Mouse (Mus musculus): ENCODE results near the gene Ldb1. TPM values are rescaled to one million over a fixed set of nuclear protein-coding genes. Genes with fewer than 3 reads are reported as not detected.

Gene Ldb1
- polyA plus RNA-seq, 1 experiment from 2014 or later: 79.6 TPM

DNA sequence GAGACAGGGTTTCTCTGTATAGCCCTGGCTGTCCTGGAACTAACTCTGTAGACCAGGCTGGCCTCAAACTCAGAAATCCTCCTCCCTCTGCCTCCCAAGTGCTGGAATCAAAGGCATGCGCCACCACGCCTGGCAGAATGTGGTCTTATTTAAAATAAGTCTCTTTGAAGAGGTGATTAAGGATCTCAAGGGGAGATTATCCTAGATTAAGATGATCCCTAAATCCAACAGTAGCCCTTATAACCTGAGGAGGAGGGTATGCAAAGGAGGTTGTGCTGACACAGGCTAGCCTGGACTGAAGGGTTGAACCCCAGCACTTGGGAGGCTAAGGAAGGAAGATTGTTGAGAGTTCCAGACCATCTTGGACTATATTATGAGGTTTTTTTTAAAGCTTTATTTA, 29.0 kb downstream of the Ldb1 start:
- 92% methylated on average over 2 of the region's 2 CpGs for WGBS
- no peaks in the 10 kb centered on the region for H3K27me3 ChIP-seq (ENCODE audit: control insufficient read depth, insufficient read depth, low read length)
- no peak overlapping the region for H3K4me3 ChIP-seq (ENCODE audit: low read length)
- no peak for ATAC-seq (ENCODE audit: low FRiP score, low TSS enrichment)
- no peak overlapping the region for H3K9ac ChIP-seq (ENCODE audit: low read depth, low read length)
- no peak overlapping the region for H3K4me2 ChIP-seq (replicated peaks; ENCODE audit: low read depth, low read length)
- no peaks in the 10 kb centered on the region for H3K36me3 ChIP-seq (ENCODE audit: control insufficient read depth, insufficient read depth, low read length)
- H3K27ac ChIP-seq (ENCODE audit: low read depth, low read length): no peak overlapping the region
- no peaks in the 10 kb centered on the region for H3K4me1 ChIP-seq (ENCODE audit: control insufficient read depth, insufficient read depth, low read length)
- H3K9me3 ChIP-seq (ENCODE audit: control insufficient read depth, low read length): no peaks in the 10 kb centered on the region

DNA sequence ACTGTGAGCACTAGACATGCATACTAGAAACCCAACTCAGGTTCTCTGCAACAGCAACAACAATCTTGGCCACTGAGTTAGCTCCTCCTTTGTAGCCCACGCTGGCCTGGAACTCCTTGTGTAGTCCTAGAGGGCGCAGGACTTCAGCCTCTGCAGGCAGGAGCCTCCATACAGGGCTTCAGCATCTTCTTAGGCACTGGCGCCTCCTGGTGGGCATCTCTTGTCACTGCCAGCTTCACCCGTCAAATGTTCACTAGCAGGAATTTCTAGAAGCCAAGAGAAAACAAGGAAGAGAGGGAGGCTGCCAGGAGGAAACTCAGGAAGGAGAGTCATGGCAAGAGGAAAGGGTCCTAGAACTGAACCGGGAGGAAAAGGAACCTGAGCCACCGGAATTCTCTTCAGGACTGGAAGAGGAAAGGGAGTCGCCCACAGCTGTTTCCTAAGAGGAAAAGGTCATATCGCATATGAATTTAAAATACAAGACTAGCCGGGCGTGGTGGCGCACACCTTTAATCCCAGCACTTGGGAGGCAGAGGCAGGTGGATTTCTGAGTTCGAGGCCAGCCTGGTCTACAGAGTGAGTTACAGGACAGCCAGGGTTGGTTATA, 30.3 kb downstream of the Ldb1 start:
- H3K4me1 ChIP-seq (ENCODE audit: control insufficient read depth, insufficient read depth, low read length): no peaks in the 10 kb centered on the region
- H3K9ac ChIP-seq (ENCODE audit: low read depth, low read length): no peak overlapping the region
- no peaks in the 10 kb centered on the region for H3K36me3 ChIP-seq (ENCODE audit: control insufficient read depth, insufficient read depth, low read length)
- no peak overlapping the region for H3K27ac ChIP-seq (ENCODE audit: low read depth, low read length)
- H3K4me2 ChIP-seq (replicated peaks; ENCODE audit: low read depth, low read length): no peak overlapping the region
- no peaks in the 10 kb centered on the region for H3K9me3 ChIP-seq (ENCODE audit: control insufficient read depth, low read length)
- ATAC-seq (ENCODE audit: low FRiP score, low TSS enrichment): peak; percentile 90
- no peak overlapping the region for H3K4me3 ChIP-seq (ENCODE audit: low read length)
- no peaks in the 10 kb centered on the region for H3K27me3 ChIP-seq (ENCODE audit: control insufficient read depth, insufficient read depth, low read length)
- 32% methylated on average over 12 of the region's 12 CpGs for WGBS

GRCm38 (mm10) chr19:46005680-46006079, 39.3 kb downstream of the Ldb1 start:
- Histone ChIP-seq H3K36me3 (ENCODE audit: control insufficient read depth, insufficient read depth, low read length) (no peaks in the 10 kb centered on the region), H3K9me3 (ENCODE audit: control insufficient read depth, low read length) (no peaks in the 10 kb centered on the region), H3K4me1 (ENCODE audit: control insufficient read depth, insufficient read depth, low read length) (0 out of 2 replicates have a peak, but pooled peaks cover 6% of the 10 kb centered on the region), H3K27ac (ENCODE audit: low read depth, low read length) (no peak overlapping the region), H3K9ac (ENCODE audit: low read depth, low read length) (no peak overlapping the region), H3K4me2 (replicated peaks; ENCODE audit: low read depth, low read length) (no peak overlapping the region), H3K27me3 (ENCODE audit: control insufficient read depth, insufficient read depth, low read length) (no peaks in the 10 kb centered on the region), H3K4me3 (ENCODE audit: low read length) (no peak overlapping the region)
- no peak for ATAC-seq (ENCODE audit: low FRiP score, low TSS enrichment)
- WGBS: 90% methylated on average over 7 of the region's 7 CpGs

DNA sequence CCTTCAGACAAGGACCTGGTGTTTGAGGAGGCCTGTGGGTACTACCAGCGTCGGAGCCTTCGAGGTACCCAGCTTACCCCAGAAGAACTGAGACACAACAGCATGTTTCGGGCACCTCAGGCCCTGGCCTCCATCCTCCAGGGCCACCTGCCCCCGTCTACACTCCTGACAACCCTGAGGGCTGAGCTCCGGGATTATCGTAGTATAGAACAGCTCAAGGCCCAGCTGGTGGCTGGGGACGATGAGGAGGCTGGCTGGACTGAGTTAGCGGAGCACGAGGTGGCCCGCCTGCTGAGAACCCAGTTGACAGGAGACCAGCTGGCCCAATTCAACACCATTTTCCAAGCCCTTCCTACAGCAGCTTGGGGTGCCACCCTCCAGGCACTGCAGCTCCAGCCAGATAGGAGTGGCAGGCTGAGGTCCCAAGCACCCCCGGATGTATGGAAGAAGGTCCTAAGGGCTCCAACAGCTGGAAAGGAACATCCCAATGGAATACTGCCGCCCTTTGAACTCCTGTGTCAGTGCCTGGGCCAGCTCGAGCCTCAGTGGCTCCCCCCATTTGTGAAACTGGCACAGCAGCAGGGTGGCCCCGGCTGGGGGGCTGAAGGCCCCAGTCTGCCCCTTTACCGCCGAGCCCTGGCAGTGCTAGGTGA, 40.1 kb downstream of the Ldb1 start:
- H3K36me3 ChIP-seq (ENCODE audit: control insufficient read depth, insufficient read depth, low read length): no peaks in the 10 kb centered on the region
- no peak for ATAC-seq (ENCODE audit: low FRiP score, low TSS enrichment)
- no peaks in the 10 kb centered on the region for H3K9me3 ChIP-seq (ENCODE audit: control insufficient read depth, low read length)
- WGBS: 76% methylated on average over 17 of the region's 17 CpGs
- no peak overlapping the region for H3K9ac ChIP-seq (ENCODE audit: low read depth, low read length)
- H3K4me2 ChIP-seq (replicated peaks; ENCODE audit: low read depth, low read length): no peak overlapping the region
- H3K27me3 ChIP-seq (ENCODE audit: control insufficient read depth, insufficient read depth, low read length): no peaks in the 10 kb centered on the region
- H3K27ac ChIP-seq (ENCODE audit: low read depth, low read length): no peak overlapping the region
- 0 out of 2 replicates have a peak, but pooled peaks cover 6% of the 10 kb centered on the region for H3K4me1 ChIP-seq (ENCODE audit: control insufficient read depth, insufficient read depth, low read length)
- H3K4me3 ChIP-seq (ENCODE audit: low read length): no peak overlapping the region

DNA sequence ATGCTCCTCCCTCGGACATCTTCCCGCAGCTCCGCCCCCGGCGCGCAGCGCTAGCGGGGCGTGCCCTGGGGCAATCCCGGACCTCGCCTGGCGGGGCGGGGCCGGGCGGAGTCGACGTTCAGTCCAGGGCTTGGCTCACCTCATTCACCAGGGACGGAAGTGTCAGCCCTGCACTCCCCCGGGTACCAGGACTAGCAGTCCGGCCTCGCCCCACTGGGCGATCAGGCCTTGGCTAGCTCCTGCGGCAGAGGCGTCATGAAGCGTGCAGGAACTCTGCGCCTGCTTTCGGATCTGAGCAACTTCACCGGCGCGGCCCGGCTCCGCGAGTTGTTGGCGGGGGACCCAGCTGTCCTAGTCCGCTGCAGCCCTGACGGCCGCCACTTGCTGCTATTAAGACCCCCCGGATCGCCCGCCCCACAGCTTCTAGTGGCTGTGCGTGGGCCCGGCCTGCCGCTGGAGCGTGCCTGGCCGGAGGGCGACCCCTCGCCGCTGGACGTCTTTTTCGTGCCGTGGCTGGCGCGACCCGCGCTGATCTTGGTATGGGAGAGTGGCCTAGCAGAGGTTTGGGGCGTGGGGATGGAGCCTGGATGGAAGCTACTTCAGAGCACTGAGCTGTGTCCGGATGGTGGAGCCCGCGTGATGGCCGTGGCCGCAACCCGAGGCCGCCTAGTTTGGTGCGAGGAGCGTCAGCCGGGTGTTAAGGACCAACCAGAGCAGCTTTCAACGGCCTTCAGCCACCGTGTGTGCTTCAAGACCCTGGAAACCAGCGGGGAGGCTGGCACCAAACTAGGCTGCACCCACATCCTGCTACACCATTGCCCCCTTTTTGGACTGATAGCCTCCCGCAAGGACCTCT, 41.4 kb downstream of the Ldb1 start, which contains the start of gene Hps6:
Gene Hps6 (plus strand): TSS at position 138 of the 856 bp plus-strand sequence.
- Histone ChIP-seq H3K9ac (ENCODE audit: low read depth, low read length) (peak within 1 kb of the TSS; percentile 80), H3K4me2 (replicated peaks; ENCODE audit: low read depth, low read length) (peak within 1 kb of the TSS; percentile 99), H3K27ac (ENCODE audit: low read depth, low read length) (no peak within 1 kb of the TSS), H3K9me3 (ENCODE audit: control insufficient read depth, low read length) (no peaks in the 10 kb centered on the region), H3K27me3 (ENCODE audit: control insufficient read depth, insufficient read depth, low read length) (no peaks in the 10 kb centered on the region), H3K4me1 (ENCODE audit: control insufficient read depth, insufficient read depth, low read length) (0 out of 2 replicates have a peak, but pooled peaks cover 6% of the 10 kb centered on the region), H3K36me3 (ENCODE audit: control insufficient read depth, insufficient read depth, low read length) (no peaks in the 10 kb centered on the region), H3K4me3 (ENCODE audit: low read length) (peak within 1 kb of the TSS; percentile 76)
- peak; percentile 92 for ATAC-seq (ENCODE audit: low FRiP score, low TSS enrichment)
- WGBS: 1% methylated on average over 70 of the region's 70 CpGs

DNA sequence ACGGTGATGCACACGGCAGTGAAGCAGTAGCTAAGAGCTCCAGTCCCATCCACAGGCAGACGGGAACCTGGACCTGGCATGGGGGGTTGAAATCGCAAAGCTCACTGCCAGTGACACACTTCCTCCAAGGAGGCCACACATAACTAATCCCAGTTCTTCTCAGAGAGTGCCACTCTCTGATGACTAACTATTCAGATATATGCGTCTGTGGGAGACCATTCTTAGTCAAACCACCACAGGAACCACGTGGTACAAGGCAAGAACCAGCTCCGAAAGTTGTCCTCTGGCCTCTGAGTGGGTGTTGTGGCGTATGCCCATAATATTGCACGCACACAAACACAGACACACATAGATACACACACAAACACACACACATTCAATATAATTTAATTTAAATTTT, 42.7 kb downstream of the Ldb1 start:
- Histone ChIP-seq H3K4me1 (ENCODE audit: control insufficient read depth, insufficient read depth, low read length) (0 out of 2 replicates have a peak, but pooled peaks cover 6% of the 10 kb centered on the region), H3K36me3 (ENCODE audit: control insufficient read depth, insufficient read depth, low read length) (no peaks in the 10 kb centered on the region), H3K4me2 (replicated peaks; ENCODE audit: low read depth, low read length) (no peak overlapping the region), H3K27ac (ENCODE audit: low read depth, low read length) (no peak overlapping the region), H3K4me3 (ENCODE audit: low read length) (no peak overlapping the region), H3K9me3 (ENCODE audit: control insufficient read depth, low read length) (no peaks in the 10 kb centered on the region), H3K9ac (ENCODE audit: low read depth, low read length) (no peak overlapping the region), H3K27me3 (ENCODE audit: control insufficient read depth, insufficient read depth, low read length) (no peaks in the 10 kb centered on the region)
- ATAC-seq (ENCODE audit: low FRiP score, low TSS enrichment): no peak
- WGBS: 84% methylated on average over 9 of the region's 9 CpGs

DNA sequence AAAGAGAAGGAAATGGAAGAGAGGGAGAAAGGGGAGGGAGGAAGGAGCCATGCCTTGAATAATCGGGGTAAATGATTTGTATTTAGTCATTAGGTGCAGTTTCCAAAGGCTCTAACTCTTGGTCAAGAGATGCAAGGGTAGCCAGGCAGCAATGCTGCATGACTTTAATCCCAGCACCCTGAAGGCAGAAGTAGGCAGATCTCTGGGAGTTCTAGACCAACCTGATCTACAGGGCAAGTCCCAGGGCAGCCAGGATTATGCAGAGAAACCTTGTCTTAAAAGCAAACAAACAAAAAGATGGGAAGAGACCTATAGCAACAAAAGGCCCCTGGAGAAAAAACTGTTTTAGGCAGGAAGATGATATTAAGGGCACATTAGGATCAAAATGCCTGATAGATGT, 45.6 kb downstream of the Ldb1 start:
- no peak overlapping the region for H3K27ac ChIP-seq (ENCODE audit: low read depth, low read length)
- peaks cover 9% of the 10 kb centered on the region; the same call in 1 of the 2 replicates for H3K9me3 ChIP-seq (ENCODE audit: control insufficient read depth, low read length)
- WGBS: 71% methylated on average over 1 of the region's 1 CpGs
- no peaks in the 10 kb centered on the region for H3K27me3 ChIP-seq (ENCODE audit: control insufficient read depth, insufficient read depth, low read length)
- H3K36me3 ChIP-seq (ENCODE audit: control insufficient read depth, insufficient read depth, low read length): no peaks in the 10 kb centered on the region
- no peak overlapping the region for H3K9ac ChIP-seq (ENCODE audit: low read depth, low read length)
- H3K4me2 ChIP-seq (replicated peaks; ENCODE audit: low read depth, low read length): no peak overlapping the region
- 0 out of 2 replicates have a peak, but pooled peaks cover 6% of the 10 kb centered on the region for H3K4me1 ChIP-seq (ENCODE audit: control insufficient read depth, insufficient read depth, low read length)
- ATAC-seq (ENCODE audit: low FRiP score, low TSS enrichment): no peak
- no peak overlapping the region for H3K4me3 ChIP-seq (ENCODE audit: low read length)

DNA sequence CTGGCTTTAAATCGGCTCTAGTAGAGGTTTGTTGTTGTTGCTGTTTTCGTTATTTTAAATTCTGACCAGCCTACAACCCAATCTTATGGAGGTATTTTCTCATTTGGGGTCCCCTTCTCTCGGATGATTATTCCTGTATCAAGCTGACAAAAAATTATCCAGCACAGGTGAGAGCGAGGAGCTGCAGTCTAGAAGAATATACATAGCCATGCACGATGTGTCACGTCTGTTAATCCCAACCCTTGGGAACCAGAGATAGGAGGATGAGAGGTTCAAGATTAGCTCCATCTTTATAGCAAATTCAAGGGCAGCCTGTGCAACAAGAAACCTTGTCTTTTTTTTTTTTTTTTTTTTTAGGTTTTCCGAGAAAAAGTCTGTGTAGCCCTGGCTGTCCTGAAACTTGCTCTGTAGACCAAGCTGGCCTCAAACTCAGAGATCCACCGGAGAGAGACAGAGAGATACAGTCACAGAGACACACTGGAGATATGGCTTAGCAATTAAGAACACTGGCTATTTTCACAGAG, 46.3 kb downstream of the Ldb1 start:
- Histone ChIP-seq H3K36me3 (ENCODE audit: control insufficient read depth, insufficient read depth, low read length) (no peaks in the 10 kb centered on the region), H3K9ac (ENCODE audit: low read depth, low read length) (peak overlapping the region; percentile 89), H3K9me3 (ENCODE audit: control insufficient read depth, low read length) (peaks cover 15% of the 10 kb centered on the region), H3K4me3 (ENCODE audit: low read length) (peak overlapping the region; percentile 75), H3K27me3 (ENCODE audit: control insufficient read depth, insufficient read depth, low read length) (no peaks in the 10 kb centered on the region), H3K4me2 (replicated peaks; ENCODE audit: low read depth, low read length) (peak overlapping the region; percentile 56), H3K27ac (ENCODE audit: low read depth, low read length) (no peak overlapping the region), H3K4me1 (ENCODE audit: control insufficient read depth, insufficient read depth, low read length) (no peaks in the 10 kb centered on the region)
- 10% methylated on average over 8 of the region's 8 CpGs for WGBS
- 0 out of 2 replicates have a peak, but pooled peaks have one; percentile 1 for ATAC-seq (ENCODE audit: low FRiP score, low TSS enrichment)

Data from kidney, embryonic 14.5 days (tissue).